Mouse (Mus musculus) olfactory bulb, adult 2 months (tissue): ENCODE results near the gene Zzef1. TPM values are rescaled to one million over a fixed set of nuclear protein-coding genes. Genes with fewer than 3 reads are reported as not detected.

Experiments
- H3K27ac ChIP-seq: fragments of 200-500 bp; 2 replicates; pipeline ENCODE4 v1.5.1; 2012; ENCODE audit warnings: low read depth, low read length; ENCODE audit not compliant: insufficient read depth
- H3K4me1 ChIP-seq: fragments of 200-500 bp; 2 replicates; pipeline ENCODE4 v1.6.1; 2012; ENCODE audit warnings: low read length; ENCODE audit not compliant: control insufficient read depth, insufficient read depth
- H3K4me3 ChIP-seq: fragments of 200-500 bp; 2 replicates; pipeline ENCODE4 v1.5.1; 2012; ENCODE audit warnings: mild to moderate bottlenecking, low read depth, low read length, moderate library complexity; ENCODE audit not compliant: insufficient read depth
- CTCF ChIP-seq: fragments of 200-500 bp; IDR thresholded peaks from 2 replicates; pipeline ENCODE4 v1.5.1; 2012; ENCODE audit warnings: low read depth, mild to moderate bottlenecking, low read length, moderate library complexity; ENCODE audit not compliant: insufficient read depth
- POLR2A ChIP-seq: fragments of 200-500 bp; IDR thresholded peaks from 2 replicates; pipeline ENCODE4 v1.6.1; 2012; ENCODE audit warnings: mild to moderate bottlenecking, low read depth, low read length, moderate library complexity; ENCODE audit not compliant: insufficient read depth
- WGBS: fragments of 180-500 bp; shearing (Covaris S2); methylation state at CpG from one replicate; pipeline ENCODE4 v1.1.7; 2018; 5-methylcytosine and 5-hydroxymethylcytosine counted together
- polyA plus RNA-seq: library from polyadenylated mRNA; stranded (reverse); fragments of >200 nt; gene quantifications from 2 replicates; pipeline ENCODE4 v1.2.4, GENCODE M21; 2012; ENCODE audit warnings: low replicate concordance; ENCODE audit not compliant: missing spikeins, insufficient read depth, insufficient read length

Zzef1 gene
- polyA plus RNA-seq, 1 experiment, result 28.8 TPM

GRCm38 (mm10) chr11:72957318-72957717, 161.3 kb downstream of the Zzef1 start:
- no peak overlapping the region for H3K27ac ChIP-seq
- H3K4me3 ChIP-seq, result no peak overlapping the region
- TF ChIP-seq POLR2A, result no peak
- no peak for TF ChIP-seq CTCF
- peaks cover 21% of the 10 kb centered on the region for H3K4me1 ChIP-seq
- WGBS, result 67% methylated on average over 2 of the region's 2 CpGs

GRCm38 (mm10) chr11:72959924-72960679, 164.1 kb downstream of the Zzef1 start:
- peaks cover 14% of the 10 kb centered on the region for H3K4me1 ChIP-seq
- no peak overlapping the region for H3K27ac ChIP-seq
- no peak overlapping the region for H3K4me3 ChIP-seq
- no peak for TF ChIP-seq CTCF
- WGBS, result 44% methylated on average over 15 of the region's 15 CpGs

GRCm38 (mm10) chr11:72960723-72961071, 164.7 kb downstream of the Zzef1 start:
- Histone ChIP-seq H3K4me3 (peak overlapping the region; percentile 19; the same call in 1 of the 2 replicates), H3K27ac (no peak overlapping the region), H3K4me1 (peaks cover 20% of the 10 kb centered on the region)
- WGBS, result 18% methylated on average over 15 of the region's 15 CpGs
- TF ChIP-seq POLR2A (no peak), CTCF (no peak)

- no peak within 1 kb of the TSS for H3K27ac ChIP-seq
- TF ChIP-seq CTCF, result no peak
- TF ChIP-seq POLR2A, result no peak
- H3K4me3 ChIP-seq, result peak within 1 kb of the TSS; percentile 19
- peaks cover 21% of the 10 kb centered on the region for H3K4me1 ChIP-seq
- 7% methylated on average over 70 of the region's 70 CpGs for WGBS
Observed at GRCm38 (mm10) chr11:72961072-72961980, 165.3 kb downstream of the Zzef1 start, which contains the start of gene Atp2a3. Gene Atp2a3, plus strand, starts transcription at chr11:72961169.

- no peak overlapping the region for H3K4me3 ChIP-seq
- H3K4me1 ChIP-seq, result peaks cover 21% of the 10 kb centered on the region
- no peak for TF ChIP-seq CTCF
- TF ChIP-seq POLR2A, result no peak
- WGBS, result 82% methylated on average over 2 of the region's 2 CpGs
- no peak overlapping the region for H3K27ac ChIP-seq
Observed at GRCm38 (mm10) chr11:72962378-72962777, 166.4 kb downstream of the Zzef1 start.

- peaks cover 21% of the 10 kb centered on the region for H3K4me1 ChIP-seq
- H3K4me3 ChIP-seq, result no peak overlapping the region
- no peak overlapping the region for H3K27ac ChIP-seq
- TF ChIP-seq CTCF (no peak), POLR2A (no peak)
- WGBS, result 80% methylated on average over 7 of the region's 7 CpGs
Observed at GRCm38 (mm10) chr11:72963058-72963788, 167.2 kb downstream of the Zzef1 start.

GRCm38 (mm10) chr11:72963789-72964294, 167.8 kb downstream of the Zzef1 start:
- 84% methylated on average over 3 of the region's 3 CpGs for WGBS
- Histone ChIP-seq H3K27ac (no peak overlapping the region), H3K4me1 (peaks cover 21% of the 10 kb centered on the region), H3K4me3 (no peak overlapping the region)
- TF ChIP-seq POLR2A (no peak), CTCF (no peak)

GRCm38 (mm10) chr11:72974995-72975503, 179.0 kb downstream of the Zzef1 start:
- 86% methylated on average over 13 of the region's 13 CpGs for WGBS
- H3K27ac ChIP-seq, result no peak overlapping the region
- no peak for TF ChIP-seq CTCF
- TF ChIP-seq POLR2A, result no peak
- H3K4me3 ChIP-seq, result no peak overlapping the region
- no peaks in the 10 kb centered on the region for H3K4me1 ChIP-seq

Other genes starting within 250 kb of the Zzef1 start
- gene Spns3, start 245.7 kb upstream of the Zzef1 start, polyA plus RNA-seq, result not detected in 2 replicates
- not detected in 2 replicates for gene Ube2g1, start 188.9 kb upstream of the Zzef1 start, polyA plus RNA-seq
- gene Ankfy1, start 106.2 kb upstream of the Zzef1 start, polyA plus RNA-seq, result 90.7 TPM in 1 of 2 replicates, not detected in the other
- gene Cyb5d2, start 84 bp upstream of the Zzef1 start, polyA plus RNA-seq, result not detected in 2 replicates
- gene Atp2a3, start 164.9 kb downstream of the Zzef1 start, polyA plus RNA-seq, result 103 TPM in 1 of 2 replicates, not detected in the other
- gene P2rx1, start 202.9 kb downstream of the Zzef1 start, polyA plus RNA-seq, result not detected in 2 replicates
- not detected in 2 replicates for gene Camkk1, start 222.8 kb downstream of the Zzef1 start, polyA plus RNA-seq